Mouse (Mus musculus) T-helper 17 cell (primary cell): ENCODE results near the gene Baat.
"Not testable (repeated sequence)": the region's sequence is repeated elsewhere in the genome, so short reads cannot be mapped to it uniquely, and the experiment has no call there.

Experiments used
- in situ Hi-C, 2 experiments: fragments of 300-600 bp; cut with MboI, MseI; formaldehyde crosslinking; loops; 1 replicate in 1 of 2; 2 replicates in 1 of 2; pipeline ENCODE4 v1.15.1; 2025; ENCODE audit warnings: high pct_unique_total_duplicates in 2 of 2

Baat gene

GRCm38 (mm10) chr4:49485934-49486650, 20.3 kb downstream of the Baat start:
- in situ Hi-C loops = not testable (repeated sequence)

DNA sequence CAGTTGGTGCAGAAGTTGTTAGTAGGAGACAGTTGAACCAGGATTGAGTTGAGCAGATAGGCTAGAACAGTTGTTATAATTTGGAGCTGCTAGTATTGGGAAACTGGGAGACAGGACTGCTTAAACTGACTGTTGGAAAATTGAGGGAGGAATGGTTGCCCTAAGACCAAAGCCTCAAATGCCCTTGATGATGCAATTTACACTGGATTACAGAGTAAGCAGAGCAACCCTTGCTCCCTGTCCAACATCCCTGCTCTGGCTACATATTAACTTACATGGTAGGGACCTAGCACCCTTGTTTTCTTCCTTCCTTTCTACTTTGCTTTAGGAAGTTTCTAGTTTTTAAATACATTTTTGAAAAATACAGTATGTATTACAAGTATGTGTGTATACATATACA, 20.9 kb downstream of the Baat start:
- in situ Hi-C loops = no loop called here

DNA sequence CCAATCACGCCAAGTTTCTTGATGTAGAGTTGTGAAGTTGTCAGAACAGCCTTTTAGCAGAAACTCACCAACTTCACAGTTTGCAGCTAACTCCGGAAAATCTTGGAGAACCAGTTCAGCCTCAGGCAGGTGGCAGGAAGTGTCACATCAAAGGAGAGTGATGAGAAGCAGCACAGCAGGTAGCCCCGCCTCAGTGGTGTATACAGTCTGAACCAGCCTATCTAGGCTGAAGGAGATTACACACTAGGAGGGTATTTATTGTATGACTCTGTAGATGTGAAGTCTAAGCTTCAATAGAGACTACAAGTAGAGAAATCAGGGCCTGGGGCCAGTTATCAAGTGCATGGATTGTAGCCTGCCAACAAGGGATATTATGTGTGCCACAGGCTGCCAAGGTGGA, 25.5 kb downstream of the Baat start:
- in situ Hi-C loops = no loop called here

GRCm38 (mm10) chr4:49480104-49480760, 26.1 kb downstream of the Baat start:
- in situ Hi-C loops = no loop called here

DNA sequence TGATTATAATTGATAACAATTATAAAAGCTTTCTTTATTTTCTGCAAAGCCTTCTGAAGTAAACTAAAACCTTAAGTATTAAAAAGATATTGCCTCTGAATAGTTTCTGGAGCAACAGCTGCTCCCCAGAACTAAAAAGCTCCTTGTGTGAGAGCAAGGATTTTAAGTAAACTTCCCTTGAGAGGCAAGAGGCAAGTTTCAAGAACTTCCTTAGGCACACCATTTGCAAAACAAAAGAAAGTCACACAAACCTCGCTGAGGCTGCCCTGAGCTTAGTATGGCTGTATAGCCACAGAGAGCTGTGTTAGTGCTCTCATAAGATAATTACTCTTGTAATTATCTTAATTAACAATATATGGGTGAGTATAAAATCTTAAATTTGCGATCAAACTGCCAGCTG, 27.3 kb downstream of the Baat start:
- in situ Hi-C loops = not testable (repeated sequence)

DNA sequence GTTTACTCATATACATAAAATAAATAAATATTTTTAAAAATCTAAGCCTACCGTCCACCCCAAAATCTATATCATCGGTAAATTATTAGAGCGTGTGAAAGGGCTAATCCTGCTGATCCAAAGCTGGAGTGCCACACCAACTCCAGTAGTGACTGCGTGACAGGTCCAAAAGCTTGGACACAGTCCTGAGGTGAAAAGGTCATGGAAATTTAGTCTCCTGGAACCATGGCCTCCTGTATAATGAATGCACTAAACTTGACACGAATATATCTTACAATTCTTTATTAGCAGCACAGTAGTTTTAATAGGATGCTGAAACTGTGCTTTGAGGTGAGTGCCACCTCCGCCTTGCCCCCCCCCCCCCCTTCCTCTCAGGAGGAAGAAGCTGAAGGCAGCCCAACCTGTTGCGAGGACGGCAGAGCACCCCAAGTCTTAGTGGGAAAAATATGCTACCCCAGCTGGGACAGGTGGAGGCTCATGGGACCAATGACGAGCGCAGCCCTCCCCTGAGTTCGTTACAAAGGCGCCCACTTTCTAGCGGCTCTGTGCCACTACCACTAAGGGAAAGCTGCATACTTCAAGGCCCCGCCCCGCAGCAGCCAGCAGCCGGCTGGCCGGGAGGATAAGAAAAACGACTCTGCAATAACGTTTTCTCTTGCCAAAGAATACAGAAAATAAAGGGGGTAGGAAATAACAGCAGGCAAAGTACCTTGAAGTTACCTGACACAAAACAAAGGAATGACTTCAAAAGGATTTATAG, 28.1 kb downstream of the Baat start:
- in situ Hi-C loops = no loop called here

GRCm38 (mm10) chr4:49474583-49474982, 31.8 kb downstream of the Baat start:
- in situ Hi-C loops = no loop called here

GRCm38 (mm10) chr4:49473435-49474100, 32.8 kb downstream of the Baat start, which contains the start of gene Acnat1:
Gene Acnat1 (minus strand): TSS chr4:49473912.
- in situ Hi-C loops = no loop called here

GRCm38 (mm10) chr4:49469435-49470151, 36.8 kb downstream of the Baat start:
- in situ Hi-C loops = no loop called here

DNA sequence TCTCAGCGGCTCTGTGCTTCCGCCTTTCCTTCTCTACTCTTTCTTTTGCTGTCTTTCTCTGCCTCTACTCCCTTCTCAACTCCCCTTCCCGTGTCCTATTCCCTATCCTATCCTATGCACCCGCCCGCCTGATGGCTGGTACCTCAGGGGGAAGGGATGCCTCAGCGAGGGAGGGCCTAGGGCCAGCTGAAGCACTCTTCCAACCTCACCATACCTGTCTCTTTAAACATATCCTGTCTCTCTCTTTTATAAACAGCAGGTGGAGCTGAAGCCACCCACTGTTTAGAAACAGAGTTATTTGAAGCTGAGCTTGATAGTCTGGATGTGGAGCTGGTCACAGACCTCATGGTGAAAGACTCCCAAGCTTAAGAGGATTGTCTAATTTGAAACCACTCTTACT, 39.0 kb downstream of the Baat start:
- in situ Hi-C loops = no loop called here

- in situ Hi-C loops = no loop called here
Measured at GRCm38 (mm10) chr4:49456171-49456570, 50.2 kb downstream of the Baat start.

DNA sequence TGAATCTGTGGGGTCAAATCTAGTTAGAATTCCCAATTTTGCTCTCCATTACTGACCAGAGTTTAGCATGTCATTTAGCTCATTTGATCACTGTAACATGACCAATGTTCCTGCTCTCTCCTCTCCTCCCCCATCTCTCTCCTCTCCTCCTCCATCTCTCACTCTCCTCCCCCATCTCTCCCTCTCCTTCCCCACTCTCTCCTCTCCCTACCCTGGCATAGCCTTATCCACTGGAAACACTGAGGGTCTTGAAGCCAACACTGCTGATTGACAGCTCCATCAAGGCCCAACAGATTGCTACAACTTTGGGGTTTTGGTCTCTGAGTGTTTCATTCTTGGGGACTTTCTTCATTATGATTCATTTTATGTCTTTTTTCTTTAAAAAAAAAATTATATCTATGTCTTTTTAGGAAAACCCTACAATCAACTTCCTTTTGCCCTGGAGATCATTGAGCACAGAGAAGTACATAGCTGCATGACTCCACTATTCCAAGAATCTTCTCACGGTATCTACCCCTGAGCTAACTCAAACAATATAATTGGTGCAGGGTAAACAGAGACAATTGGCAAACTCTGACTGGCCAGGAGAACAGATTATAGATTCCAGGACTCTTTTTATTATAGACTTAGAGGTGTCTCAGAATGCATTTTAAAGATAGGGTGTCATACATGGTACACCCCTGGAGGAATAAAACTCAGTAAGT, 54.4 kb downstream of the Baat start:
- in situ Hi-C loops = loop anchor here (5.0 kb wide), 1 partner anchor 65 kb away; no protein-coding TSS in a partner anchor

- in situ Hi-C loops = loop anchor here (5.0 kb wide), 1 partner anchor 64 kb away; no protein-coding TSS in a partner anchor
Measured at GRCm38 (mm10) chr4:49451133-49451847, 55.1 kb downstream of the Baat start.
